Mouse (Mus musculus): ENCODE results near the gene Apoa5. TPM values are rescaled to one million over a fixed set of nuclear protein-coding genes. Genes with fewer than 3 reads are reported as not detected.

The Apoa5 gene
- polyA plus RNA-seq, 1 experiment from 2014 or later = not detected

- H3K27ac ChIP-seq (replicated peaks; ENCODE audit: low read depth, low read length) = peak within 1 kb of the TSS; percentile 64; the same call in 1 of the 2 replicates
- H3K4me3 ChIP-seq (replicated peaks; ENCODE audit: low read depth, low read length) = peak within 1 kb of the TSS; percentile 70
- 6% methylated on average over 45 of the region's 45 CpGs for WGBS
- peak within 1 kb of the TSS; percentile 93 for H3K4me2 ChIP-seq (ENCODE audit: low read length)
- peaks cover 34% of the 10 kb centered on the region for H3K36me3 ChIP-seq (ENCODE audit: control insufficient read depth, insufficient read depth, low read length)
- peaks cover 6% of the 10 kb centered on the region; the same call in 1 of the 2 replicates for H3K27me3 ChIP-seq (ENCODE audit: control insufficient read depth, insufficient read depth, low read length)
- ATAC-seq (ENCODE audit: low FRiP score, low TSS enrichment) = peak; percentile 95
- H3K4me1 ChIP-seq (ENCODE audit: control insufficient read depth, insufficient read depth, low read length) = peaks cover 5% of the 10 kb centered on the region
- DNase-seq = peak; percentile 94
- H3K9me3 ChIP-seq (ENCODE audit: control insufficient read depth, low read length) = no peaks in the 10 kb centered on the region
- H3K9ac ChIP-seq (replicated peaks; ENCODE audit: low read length) = peak within 1 kb of the TSS; percentile 60
Observed at GRCm38 (mm10) chr9:46272677-46273454, 4.4 kb downstream of the Apoa5 start, which contains the start of gene Zpr1. Gene Zpr1 (plus strand): TSS chr9:46273064.

GRCm38 (mm10) chr9:46274494-46274893 is 6.1 kb downstream of the Apoa5 start:
- Histone ChIP-seq H3K4me3 (replicated peaks; ENCODE audit: low read depth, low read length) (no peak overlapping the region), H3K27me3 (ENCODE audit: control insufficient read depth, insufficient read depth, low read length) (peaks cover 6% of the 10 kb centered on the region; the same call in 1 of the 2 replicates), H3K4me1 (ENCODE audit: control insufficient read depth, insufficient read depth, low read length) (peaks cover 5% of the 10 kb centered on the region), H3K9me3 (ENCODE audit: control insufficient read depth, low read length) (no peaks in the 10 kb centered on the region), H3K9ac (replicated peaks; ENCODE audit: low read length) (no peak overlapping the region), H3K36me3 (ENCODE audit: control insufficient read depth, insufficient read depth, low read length) (peaks cover 47% of the 10 kb centered on the region), H3K4me2 (ENCODE audit: low read length) (no peak overlapping the region), H3K27ac (replicated peaks; ENCODE audit: low read depth, low read length) (no peak overlapping the region)
- 91% methylated on average over 9 of the region's 9 CpGs for WGBS
- DNase-seq (no peak), ATAC-seq (ENCODE audit: low FRiP score, low TSS enrichment) (no peak)

GRCm38 (mm10) chr9:46282631-46283436 is 14.4 kb downstream of the Apoa5 start, which contains the start of gene Bud13:
Gene Bud13 (plus strand): TSS chr9:46283008.
- ATAC-seq (ENCODE audit: low FRiP score, low TSS enrichment) (peak; percentile 84), DNase-seq (peak; percentile 94)
- peak within 1 kb of the TSS; percentile 60 for H3K27ac ChIP-seq (replicated peaks; ENCODE audit: low read depth, low read length)
- H3K36me3 ChIP-seq (ENCODE audit: control insufficient read depth, insufficient read depth, low read length) = peaks cover 54% of the 10 kb centered on the region
- no peaks in the 10 kb centered on the region for H3K27me3 ChIP-seq (ENCODE audit: control insufficient read depth, insufficient read depth, low read length)
- H3K4me2 ChIP-seq (ENCODE audit: low read length) = peak within 1 kb of the TSS; percentile 78
- WGBS = under 1% methylated on average over 55 of the region's 55 CpGs
- H3K9ac ChIP-seq (replicated peaks; ENCODE audit: low read length) = peak within 1 kb of the TSS; percentile 68
- peak within 1 kb of the TSS; percentile 71 for H3K4me3 ChIP-seq (replicated peaks; ENCODE audit: low read depth, low read length)
- no peaks in the 10 kb centered on the region for H3K9me3 ChIP-seq (ENCODE audit: control insufficient read depth, low read length)
- peaks cover 9% of the 10 kb centered on the region for H3K4me1 ChIP-seq (ENCODE audit: control insufficient read depth, insufficient read depth, low read length)

GRCm38 (mm10) chr9:46298381-46298780 is 29.9 kb downstream of the Apoa5 start:
- peaks cover 59% of the 10 kb centered on the region for H3K36me3 ChIP-seq (ENCODE audit: control insufficient read depth, insufficient read depth, low read length)
- ATAC-seq (ENCODE audit: low FRiP score, low TSS enrichment) = no peak

GRCm38 (mm10) chr9:46302142-46302541 is 33.7 kb downstream of the Apoa5 start:
- Histone ChIP-seq H3K9me3 (ENCODE audit: control insufficient read depth, low read length) (no peaks in the 10 kb centered on the region), H3K4me2 (ENCODE audit: low read length) (no peak overlapping the region), H3K9ac (replicated peaks; ENCODE audit: low read length) (no peak overlapping the region), H3K4me3 (replicated peaks; ENCODE audit: low read depth, low read length) (no peak overlapping the region), H3K27me3 (ENCODE audit: control insufficient read depth, insufficient read depth, low read length) (no peaks in the 10 kb centered on the region), H3K27ac (replicated peaks; ENCODE audit: low read depth, low read length) (no peak overlapping the region), H3K4me1 (ENCODE audit: control insufficient read depth, insufficient read depth, low read length) (no peaks in the 10 kb centered on the region), H3K36me3 (ENCODE audit: control insufficient read depth, insufficient read depth, low read length) (peaks cover 30% of the 10 kb centered on the region)
- DNase-seq (peak; percentile 85), ATAC-seq (ENCODE audit: low FRiP score, low TSS enrichment) (no peak)
- WGBS = 6% methylated on average over 2 of the region's 2 CpGs

More at GRCm38 (mm10) chr9:46298381-46298780, 29.9 kb downstream of the Apoa5 start:
- Histone ChIP-seq H3K9ac (replicated peaks; ENCODE audit: low read length) (no peak overlapping the region), H3K27me3 (ENCODE audit: control insufficient read depth, insufficient read depth, low read length) (no peaks in the 10 kb centered on the region), H3K4me1 (ENCODE audit: control insufficient read depth, insufficient read depth, low read length) (no peaks in the 10 kb centered on the region), H3K9me3 (ENCODE audit: control insufficient read depth, low read length) (no peaks in the 10 kb centered on the region), H3K4me3 (replicated peaks; ENCODE audit: low read depth, low read length) (no peak overlapping the region), H3K4me2 (ENCODE audit: low read length) (no peak overlapping the region), H3K27ac (replicated peaks; ENCODE audit: low read depth, low read length) (no peak overlapping the region)
- no peak for DNase-seq
- WGBS = 92% methylated on average over 4 of the region's 4 CpGs

GRCm38 (mm10) chr9:46309121-46309520 is 40.7 kb downstream of the Apoa5 start:
- no peak overlapping the region for H3K27ac ChIP-seq (replicated peaks; ENCODE audit: low read depth, low read length)
- H3K4me2 ChIP-seq (ENCODE audit: low read length) = no peak overlapping the region
- DNase-seq = peak; percentile 60
- no peaks in the 10 kb centered on the region for H3K27me3 ChIP-seq (ENCODE audit: control insufficient read depth, insufficient read depth, low read length)
- peaks cover 8% of the 10 kb centered on the region; the same call in 1 of the 2 replicates for H3K4me1 ChIP-seq (ENCODE audit: control insufficient read depth, insufficient read depth, low read length)
- 5% methylated on average over 7 of the region's 7 CpGs for WGBS
- H3K36me3 ChIP-seq (ENCODE audit: control insufficient read depth, insufficient read depth, low read length) = no peaks in the 10 kb centered on the region
- no peak overlapping the region for H3K9ac ChIP-seq (replicated peaks; ENCODE audit: low read length)
- ATAC-seq (ENCODE audit: low FRiP score, low TSS enrichment) = no peak
- no peak overlapping the region for H3K4me3 ChIP-seq (replicated peaks; ENCODE audit: low read depth, low read length)
- H3K9me3 ChIP-seq (ENCODE audit: control insufficient read depth, low read length) = no peaks in the 10 kb centered on the region

GRCm38 (mm10) chr9:46314507-46314906 is 46.1 kb downstream of the Apoa5 start:
- Histone ChIP-seq H3K4me1 (ENCODE audit: control insufficient read depth, insufficient read depth, low read length) (peaks cover 19% of the 10 kb centered on the region), H3K9me3 (ENCODE audit: control insufficient read depth, low read length) (peaks cover 3% of the 10 kb centered on the region), H3K9ac (replicated peaks; ENCODE audit: low read length) (no peak overlapping the region), H3K4me3 (replicated peaks; ENCODE audit: low read depth, low read length) (no peak overlapping the region), H3K27me3 (ENCODE audit: control insufficient read depth, insufficient read depth, low read length) (no peaks in the 10 kb centered on the region), H3K4me2 (ENCODE audit: low read length) (no peak overlapping the region), H3K27ac (replicated peaks; ENCODE audit: low read depth, low read length) (no peak overlapping the region), H3K36me3 (ENCODE audit: control insufficient read depth, insufficient read depth, low read length) (no peaks in the 10 kb centered on the region)
- 8% methylated on average over 4 of the region's 4 CpGs for WGBS
- peak; percentile 85 for DNase-seq
- ATAC-seq (ENCODE audit: low FRiP score, low TSS enrichment) = peak; percentile 27; the same call in 1 of the 2 replicates

- H3K9ac ChIP-seq (replicated peaks; ENCODE audit: low read length) = no peak overlapping the region
- no peak overlapping the region for H3K4me2 ChIP-seq (ENCODE audit: low read length)
- H3K4me1 ChIP-seq (ENCODE audit: control insufficient read depth, insufficient read depth, low read length) = peaks cover 19% of the 10 kb centered on the region
- ATAC-seq (ENCODE audit: low FRiP score, low TSS enrichment) (no peak), DNase-seq (peak; percentile 45)
- no peak overlapping the region for H3K27ac ChIP-seq (replicated peaks; ENCODE audit: low read depth, low read length)
- WGBS = 58% methylated on average over 2 of the region's 2 CpGs
- peaks cover 4% of the 10 kb centered on the region for H3K9me3 ChIP-seq (ENCODE audit: control insufficient read depth, low read length)
- no peak overlapping the region for H3K4me3 ChIP-seq (replicated peaks; ENCODE audit: low read depth, low read length)
- no peaks in the 10 kb centered on the region for H3K27me3 ChIP-seq (ENCODE audit: control insufficient read depth, insufficient read depth, low read length)
- H3K36me3 ChIP-seq (ENCODE audit: control insufficient read depth, insufficient read depth, low read length) = no peaks in the 10 kb centered on the region
Observed at GRCm38 (mm10) chr9:46314921-46315320, 46.5 kb downstream of the Apoa5 start.
